Mouse (Mus musculus) spleen, adult 18-20 months (tissue): ENCODE data around the gene Btbd11.

Experiments
- DNase-seq, 2 experiments: peaks; one replicate each; pipeline ENCODE4 v3.0.0; 2022; ENCODE audit warnings: mixed read lengths in 2 of 2

Gene Btbd11

GRCm38 (mm10) chr10:85481106-85481505 lies 94.5 kb downstream of the Btbd11 start:
- DNase-seq = no peak

- DNase-seq = no peak
Measured at GRCm38 (mm10) chr10:85482064-85482473, 95.5 kb downstream of the Btbd11 start.

- DNase-seq = no peak
Measured at GRCm38 (mm10) chr10:85482480-85482879, 95.9 kb downstream of the Btbd11 start.

- DNase-seq = no peak
Measured at GRCm38 (mm10) chr10:85486456-85486855, 99.8 kb downstream of the Btbd11 start.

- DNase-seq = no peak
Measured at GRCm38 (mm10) chr10:85492583-85492982, 106.0 kb downstream of the Btbd11 start.

GRCm38 (mm10) chr10:85496358-85496757 lies 109.7 kb downstream of the Btbd11 start:
- DNase-seq = no peak

- no peak for DNase-seq
Measured at GRCm38 (mm10) chr10:85496981-85497380, 110.4 kb downstream of the Btbd11 start.

- DNase-seq = no peak
Measured at GRCm38 (mm10) chr10:85497931-85498330, 111.3 kb downstream of the Btbd11 start.

GRCm38 (mm10) chr10:85500573-85501155 lies 114.0 kb downstream of the Btbd11 start:
- DNase-seq = no peak

- no peak for DNase-seq
Measured at GRCm38 (mm10) chr10:85501966-85502566, 115.5 kb downstream of the Btbd11 start.

GRCm38 (mm10) chr10:85502656-85503055 lies 116.0 kb downstream of the Btbd11 start:
- DNase-seq = no peak

- DNase-seq = no peak
Measured at GRCm38 (mm10) chr10:85503453-85503852, 116.8 kb downstream of the Btbd11 start.

GRCm38 (mm10) chr10:85507270-85508050 lies 120.8 kb downstream of the Btbd11 start:
- DNase-seq = no peak

- no peak for DNase-seq
Measured at GRCm38 (mm10) chr10:85508193-85508794, 121.7 kb downstream of the Btbd11 start.

GRCm38 (mm10) chr10:85509000-85509399 lies 122.4 kb downstream of the Btbd11 start:
- DNase-seq = no peak

- DNase-seq = no peak
Measured at GRCm38 (mm10) chr10:85510329-85510728, 123.7 kb downstream of the Btbd11 start.

GRCm38 (mm10) chr10:85512808-85513207 lies 126.2 kb downstream of the Btbd11 start:
- no peak for DNase-seq

GRCm38 (mm10) chr10:85517223-85518110 lies 130.9 kb downstream of the Btbd11 start:
- no peak for DNase-seq

GRCm38 (mm10) chr10:85518111-85518409 lies 131.4 kb downstream of the Btbd11 start:
- DNase-seq = no peak

- DNase-seq = no peak
Measured at GRCm38 (mm10) chr10:85522220-85522760, 135.7 kb downstream of the Btbd11 start.

- DNase-seq = no peak
Measured at GRCm38 (mm10) chr10:85525267-85526015, 138.8 kb downstream of the Btbd11 start.

GRCm38 (mm10) chr10:85526657-85527056 lies 140.0 kb downstream of the Btbd11 start:
- no peak for DNase-seq
